Mouse (Mus musculus) thymus, adult 2 months (tissue): ENCODE data around the gene Spindoc.

Experiments used
- CTCF ChIP-seq: fragments of 200-500 bp; IDR thresholded peaks from 2 replicates; pipeline ENCODE4 v1.5.1; 2012; ENCODE audit warnings: mild to moderate bottlenecking, control low read depth, low read length, moderate library complexity, borderline replicate concordance; ENCODE audit not compliant: control insufficient read depth, poor library complexity, insufficient read depth; ENCODE audit errors: extremely low read depth
- POLR2A ChIP-seq: fragments of 200-500 bp; IDR thresholded peaks from 2 replicates; pipeline ENCODE4 v1.6.1; 2012; ENCODE audit warnings: mild to moderate bottlenecking, low read length, control low read depth, moderate library complexity; ENCODE audit not compliant: control insufficient read depth, poor library complexity, insufficient read depth; ENCODE audit errors: extremely low read depth

- TF ChIP-seq CTCF (no peak), POLR2A (no peak)
Observed at GRCm38 (mm10) chr19:7349993-7350392, 32.8 kb downstream of the Spindoc start.
